Mouse (Mus musculus) embryonic facial prominence, embryonic 13.5 days (tissue): Measurements from ENCODE around the gene H3f3a. TPM values are rescaled to one million over a fixed set of nuclear protein-coding genes. Genes with fewer than 3 reads are reported as not detected.

Experiments
- ATAC-seq: fragments of 200-750 bp; cut with Nextera tagmentation; 2 replicates; pipeline ENCODE4 v1.8.0; 2017; ENCODE audit warnings: low read depth; ENCODE audit not compliant: insufficient number of reproducible peaks, insufficient read depth, low FRiP score, low TSS enrichment
- H3K27ac ChIP-seq: fragments of 300-500 bp; sonication (generic); 2 replicates; pipeline ENCODE4 v1.5.1; 2015; ENCODE audit warnings: moderate library complexity, mild to moderate bottlenecking, inconsistent platforms
- H3K27me3 ChIP-seq: fragments of 300-500 bp; sonication (generic); 2 replicates; pipeline ENCODE4 v1.6.1; 2015; ENCODE audit warnings: mild to moderate bottlenecking, inconsistent platforms
- H3K36me3 ChIP-seq: fragments of 300-500 bp; sonication (generic); 2 replicates; pipeline ENCODE4 v1.6.1; 2015; ENCODE audit warnings: mild to moderate bottlenecking, inconsistent platforms
- H3K4me1 ChIP-seq: fragments of 300-500 bp; sonication (generic); 2 replicates; pipeline ENCODE4 v1.6.1; 2015; ENCODE audit warnings: inconsistent platforms
- H3K4me2 ChIP-seq: fragments of 300-500 bp; sonication (generic); 2 replicates; pipeline ENCODE4 v1.6.1; 2015; ENCODE audit warnings: moderate library complexity, mild to moderate bottlenecking, inconsistent platforms
- H3K4me3 ChIP-seq: fragments of 300-500 bp; sonication (generic); 2 replicates; pipeline ENCODE4 v1.5.1; 2015; ENCODE audit warnings: mild to moderate bottlenecking, inconsistent platforms
- H3K9ac ChIP-seq: fragments of 300-500 bp; sonication (generic); 2 replicates; pipeline ENCODE4 v1.6.1; 2015; ENCODE audit warnings: mild to moderate bottlenecking, inconsistent platforms
- H3K9me3 ChIP-seq: fragments of 300-500 bp; sonication (generic); 2 replicates; pipeline ENCODE4 v1.6.1; 2016; ENCODE audit warnings: inconsistent platforms
- WGBS: fragments of 180-500 bp; shearing (Covaris S2); methylation state at CpG from one replicate; pipeline ENCODE4 v1.1.7; 2015; ENCODE audit warnings: mixed read lengths; 5-methylcytosine and 5-hydroxymethylcytosine counted together
- polyA plus RNA-seq: library from polyadenylated mRNA; unstranded; fragments of >200 nt; fragmentation: Nextera tagmentation; extraction: Ambion mirVana; gene quantifications from 2 replicates; pipeline ENCODE4 v1.2.1, GENCODE M21; 2015

H3f3a gene
- polyA plus RNA-seq, 1 experiment from 2014 or later, result 3,318 TPM

DNA sequence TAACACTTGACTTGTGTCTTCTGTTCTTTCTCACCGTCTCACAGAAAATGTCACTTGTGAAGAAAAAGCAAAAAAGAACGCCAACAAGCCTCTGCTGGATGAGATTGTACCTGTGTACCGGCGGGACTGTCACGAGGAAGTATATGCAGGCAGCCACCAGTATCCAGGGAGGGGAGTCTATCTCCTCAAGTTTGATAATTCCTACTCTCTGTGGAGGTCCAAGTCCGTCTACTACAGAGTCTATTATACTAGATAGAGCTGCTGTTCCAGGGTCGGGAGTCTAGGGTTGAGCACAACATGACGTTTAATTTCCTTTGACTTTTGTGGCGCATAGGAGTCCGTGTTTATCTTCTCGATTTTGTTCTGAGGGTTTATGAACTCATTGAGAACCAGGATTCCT is 61.6 kb downstream of the H3f3a start:
- no peak overlapping the region for H3K27ac ChIP-seq
- WGBS, result 92% methylated on average over 11 of the region's 11 CpGs
- H3K27me3 ChIP-seq, result no peaks in the 10 kb centered on the region
- no peak for ATAC-seq
- no peaks in the 10 kb centered on the region for H3K9me3 ChIP-seq
- H3K4me1 ChIP-seq, result no peaks in the 10 kb centered on the region
- H3K4me2 ChIP-seq, result no peak overlapping the region
- peaks cover 55% of the 10 kb centered on the region for H3K36me3 ChIP-seq
- H3K4me3 ChIP-seq, result no peak overlapping the region
- no peak overlapping the region for H3K9ac ChIP-seq

Other genes with a start within 250 kb of the H3f3a start
- gene Parp1, start 245.0 kb downstream of the H3f3a start, polyA plus RNA-seq, result 119 and 137 TPM in 2 replicates
- gene Lin9, start 172.8 kb downstream of the H3f3a start, polyA plus RNA-seq, result 20.5 and 22.9 TPM in 2 replicates
- 0.11 and 0.20 TPM in 2 replicates for gene Mixl1, start 116.9 kb downstream of the H3f3a start, polyA plus RNA-seq
- 24.1 and 25.5 TPM in 2 replicates for gene Acbd3, start 87.9 kb downstream of the H3f3a start, polyA plus RNA-seq
- gene Sde2, start 37.2 kb upstream of the H3f3a start, polyA plus RNA-seq, result 36.0 and 42.7 TPM in 2 replicates
- 0.11 and 0.48 TPM in 2 replicates for gene Lefty2, start 79.2 kb upstream of the H3f3a start, polyA plus RNA-seq
- gene Pycr2, start 90.3 kb upstream of the H3f3a start, polyA plus RNA-seq, result 98.7 and 109 TPM in 2 replicates
- 1.6 and 2.1 TPM in 2 replicates for gene Lefty1, start 121.1 kb upstream of the H3f3a start, polyA plus RNA-seq
- gene Tmem63a, start 128.4 kb upstream of the H3f3a start, polyA plus RNA-seq, result 13.6 and 13.7 TPM in 2 replicates
- 5.1 and 7.9 TPM in 2 replicates for gene Ephx1, start 207.0 kb upstream of the H3f3a start, polyA plus RNA-seq
- gene 9130409I23Rik, start 237.3 kb upstream of the H3f3a start, polyA plus RNA-seq, result not detected in 2 replicates